Mouse (Mus musculus) testis, adult 2 months (tissue): Measurements from ENCODE around the gene Tuba1c. TPM values are rescaled to one million over a fixed set of nuclear protein-coding genes. Genes with fewer than 3 reads are reported as not detected.
A peak's percentile ranks its signal among the peaks of the same experiment; 100 is the strongest.

ENCODE experiments used
- H3K27ac ChIP-seq: fragments of 200-500 bp; 2 replicates; pipeline ENCODE4 v1.5.1; 2012; ENCODE audit warnings: low read depth, low read length; ENCODE audit not compliant: control insufficient read depth, insufficient read depth
- H3K27me3 ChIP-seq: fragments of 200-500 bp; 2 replicates; pipeline ENCODE4 v1.6.1; 2012; ENCODE audit warnings: mild to moderate bottlenecking, low read length, moderate library complexity; ENCODE audit not compliant: control insufficient read depth, insufficient read depth
- H3K36me3 ChIP-seq: fragments of 200-500 bp; 2 replicates; pipeline ENCODE4 v1.6.1; 2012; ENCODE audit warnings: mild to moderate bottlenecking, low read length; ENCODE audit not compliant: control insufficient read depth, insufficient read depth
- H3K4me1 ChIP-seq: fragments of 200-500 bp; 2 replicates; pipeline ENCODE4 v1.6.1; 2012; ENCODE audit warnings: low read length; ENCODE audit not compliant: control insufficient read depth, insufficient read depth
- H3K4me3 ChIP-seq: fragments of 200-500 bp; 2 replicates; pipeline ENCODE4 v1.5.1; 2012; ENCODE audit warnings: low read depth, mild to moderate bottlenecking, low read length, moderate library complexity, mixed read lengths; ENCODE audit not compliant: control insufficient read depth
- CTCF ChIP-seq: fragments of 200-500 bp; IDR thresholded peaks from 2 replicates; pipeline ENCODE4 v1.5.1; 2012; ENCODE audit warnings: low read depth, mild to moderate bottlenecking, inconsistent platforms, low read length, moderate library complexity; ENCODE audit not compliant: control insufficient read depth, insufficient read depth, insufficient replicate concordance
- POLR2A ChIP-seq: fragments of 200-500 bp; IDR thresholded peaks from 2 replicates; pipeline ENCODE4 v1.6.1; 2012; ENCODE audit warnings: low read depth, mild to moderate bottlenecking, inconsistent platforms, low read length, moderate library complexity; ENCODE audit not compliant: control insufficient read depth
- polyA plus RNA-seq: library from polyadenylated mRNA; depleted of rRNA; stranded (reverse); fragments of >200 nt; gene quantifications from 2 replicates; pipeline ENCODE4 v1.2.3, GENCODE M21; 2012

Tuba1c gene
- polyA plus RNA-seq, 1 experiment, result 227 TPM

DNA sequence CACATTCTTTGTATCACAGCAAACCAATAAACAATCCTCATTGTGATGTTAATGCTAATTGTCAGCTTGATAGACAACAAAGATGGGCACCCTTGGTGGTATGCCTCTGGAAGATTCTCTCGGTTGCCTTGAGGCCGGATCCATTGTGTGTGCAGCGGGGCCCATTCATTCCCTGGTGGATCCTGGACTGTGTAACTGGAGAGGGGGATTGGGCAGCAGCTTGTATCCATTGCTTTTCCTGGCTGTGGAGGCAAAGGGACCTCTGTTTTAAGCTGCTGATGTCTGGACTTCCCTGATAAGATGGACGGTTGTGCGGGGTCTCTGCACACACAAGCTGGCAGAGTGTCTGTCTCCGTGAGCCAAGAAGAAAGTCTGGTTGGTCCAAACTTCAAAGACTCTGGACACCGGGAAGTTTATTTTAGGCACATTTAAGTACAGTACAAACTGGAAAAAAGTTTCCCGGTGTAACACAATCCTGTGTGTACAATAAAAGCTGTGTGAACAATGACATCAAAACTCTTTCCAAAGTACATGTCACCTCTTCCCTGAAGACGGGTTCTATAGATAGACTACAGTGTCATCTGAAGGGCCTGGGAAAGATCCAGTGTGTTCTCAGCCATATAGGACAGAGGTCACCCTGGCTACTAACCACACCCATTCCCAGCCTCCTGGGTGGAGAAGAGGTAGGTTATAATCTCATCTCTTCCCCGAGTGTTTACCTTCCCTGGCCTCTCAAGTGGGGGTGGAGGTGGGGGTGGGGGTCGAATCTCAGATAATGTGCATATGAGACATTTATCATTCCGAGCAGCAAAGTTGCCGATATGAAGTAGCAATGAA lies 31.5 kb upstream of the Tuba1c start:
- Histone ChIP-seq H3K36me3 (no peaks in the 10 kb centered on the region), H3K27me3 (no peaks in the 10 kb centered on the region; the same call in 1 of the 2 replicates), H3K4me1 (peaks cover 17% of the 10 kb centered on the region), H3K4me3 (no peak overlapping the region), H3K27ac (peak overlapping the region; percentile 27; the same call in 1 of the 2 replicates)
- TF ChIP-seq CTCF, result no peak
- TF ChIP-seq POLR2A, result no peak

- Histone ChIP-seq H3K4me1 (peaks cover 13% of the 10 kb centered on the region), H3K27me3 (no peaks in the 10 kb centered on the region; the same call in 1 of the 2 replicates), H3K4me3 (no peak overlapping the region), H3K27ac (no peak overlapping the region), H3K36me3 (no peaks in the 10 kb centered on the region)
- TF ChIP-seq POLR2A (no peak), CTCF (no peak)
These were observed 30.9 kb upstream of the Tuba1c start for GRCm38 (mm10) chr15:98998775-98999157.

DNA sequence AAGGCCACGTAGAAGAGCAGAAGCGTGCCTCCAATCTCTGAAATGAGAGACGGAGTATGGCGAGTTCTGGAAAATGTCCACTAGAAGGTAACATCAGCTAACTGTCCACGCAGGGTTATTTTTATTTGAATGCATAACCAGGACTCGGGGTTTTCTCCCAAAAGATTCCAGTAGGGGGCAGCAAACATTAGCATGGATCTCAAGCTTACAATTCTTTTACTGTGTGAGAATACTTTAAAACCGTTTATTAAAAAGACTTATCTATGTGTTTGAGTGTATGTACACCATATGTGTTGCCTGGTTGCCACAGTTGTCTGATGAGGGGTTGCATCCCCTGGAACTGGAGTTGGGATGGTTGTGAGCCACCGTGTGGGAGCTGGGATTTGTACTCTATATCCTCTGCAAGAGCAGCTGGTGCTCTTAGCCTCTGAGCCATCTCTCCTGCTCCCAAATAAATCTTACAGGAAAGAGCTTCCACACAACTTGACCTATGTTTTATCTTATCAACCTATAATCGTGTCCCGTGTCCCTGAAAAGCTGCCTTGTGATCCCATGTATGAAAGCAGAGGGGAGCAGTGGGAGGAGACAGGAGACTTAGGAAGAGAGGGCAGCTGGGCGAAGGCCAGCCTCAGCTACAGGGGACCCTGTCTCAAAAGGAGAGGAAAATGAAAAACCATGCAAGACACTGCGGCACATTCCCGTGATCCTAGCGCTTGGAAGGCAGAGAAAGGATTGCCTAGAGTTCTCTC lies 29.0 kb upstream of the Tuba1c start:
- H3K4me3 ChIP-seq, result no peak overlapping the region
- no peaks in the 10 kb centered on the region for H3K36me3 ChIP-seq
- H3K27ac ChIP-seq, result peak overlapping the region; percentile 74
- TF ChIP-seq CTCF (no peak), POLR2A (no peak)
- peaks cover 19% of the 10 kb centered on the region for H3K4me1 ChIP-seq
- H3K27me3 ChIP-seq, result no peaks in the 10 kb centered on the region; the same call in 1 of the 2 replicates

DNA sequence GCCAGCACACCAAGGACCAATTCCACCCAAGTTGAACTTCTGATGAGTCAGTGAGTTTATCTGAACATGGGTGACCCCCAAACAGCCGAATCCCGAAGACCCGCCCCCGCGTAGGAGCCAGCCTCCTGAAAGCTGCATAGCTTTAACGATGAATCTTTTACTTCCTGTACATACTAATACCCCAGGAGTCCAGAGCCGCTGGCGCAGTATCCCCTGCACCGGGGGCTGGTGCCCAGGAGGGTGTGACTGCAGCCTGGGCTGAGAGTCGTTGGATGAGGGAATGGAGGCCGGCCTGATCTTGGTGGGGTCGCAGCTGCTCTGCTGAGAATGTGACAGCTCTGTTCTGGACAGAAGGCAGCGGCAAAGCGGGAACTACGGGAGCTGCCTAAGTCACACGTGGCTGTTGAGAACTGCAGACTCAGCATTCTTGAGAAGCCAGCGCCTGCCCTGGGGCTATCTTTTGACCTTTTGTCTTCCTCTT lies 28.2 kb upstream of the Tuba1c start:
- peak overlapping the region; percentile 29; the same call in 1 of the 2 replicates for H3K4me3 ChIP-seq
- no peaks in the 10 kb centered on the region; the same call in 1 of the 2 replicates for H3K27me3 ChIP-seq
- no peaks in the 10 kb centered on the region for H3K36me3 ChIP-seq
- peaks cover 19% of the 10 kb centered on the region for H3K4me1 ChIP-seq
- 0 out of 2 replicates have a peak overlapping the region, but pooled peaks have one; percentile 7 for H3K27ac ChIP-seq
- no peak for TF ChIP-seq CTCF
- TF ChIP-seq POLR2A, result no peak

DNA sequence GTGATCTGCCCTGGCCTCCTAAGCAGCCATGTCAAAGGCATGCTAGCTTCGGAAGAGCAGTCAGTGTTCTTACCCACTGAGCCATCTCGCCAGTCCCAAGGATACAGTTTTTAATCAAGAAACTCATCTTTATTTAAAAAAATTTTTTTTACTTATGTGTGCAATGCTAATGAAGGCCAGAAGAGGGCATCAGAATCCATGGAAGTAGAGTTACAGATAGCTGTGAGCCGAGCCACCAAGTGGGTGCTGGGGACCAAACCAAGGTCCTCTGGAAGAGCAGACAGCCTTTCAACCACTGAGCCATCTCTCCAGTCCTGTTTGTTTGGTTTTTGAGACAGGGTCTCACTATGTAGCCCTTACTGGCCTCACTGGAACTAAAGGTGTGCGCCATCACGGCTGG lies 26.1 kb upstream of the Tuba1c start:
- no peak overlapping the region for H3K27ac ChIP-seq
- TF ChIP-seq POLR2A, result no peak
- no peak for TF ChIP-seq CTCF
- no peak overlapping the region for H3K4me3 ChIP-seq
- H3K27me3 ChIP-seq, result no peaks in the 10 kb centered on the region; the same call in 1 of the 2 replicates
- H3K4me1 ChIP-seq, result peaks cover 19% of the 10 kb centered on the region
- H3K36me3 ChIP-seq, result no peaks in the 10 kb centered on the region

DNA sequence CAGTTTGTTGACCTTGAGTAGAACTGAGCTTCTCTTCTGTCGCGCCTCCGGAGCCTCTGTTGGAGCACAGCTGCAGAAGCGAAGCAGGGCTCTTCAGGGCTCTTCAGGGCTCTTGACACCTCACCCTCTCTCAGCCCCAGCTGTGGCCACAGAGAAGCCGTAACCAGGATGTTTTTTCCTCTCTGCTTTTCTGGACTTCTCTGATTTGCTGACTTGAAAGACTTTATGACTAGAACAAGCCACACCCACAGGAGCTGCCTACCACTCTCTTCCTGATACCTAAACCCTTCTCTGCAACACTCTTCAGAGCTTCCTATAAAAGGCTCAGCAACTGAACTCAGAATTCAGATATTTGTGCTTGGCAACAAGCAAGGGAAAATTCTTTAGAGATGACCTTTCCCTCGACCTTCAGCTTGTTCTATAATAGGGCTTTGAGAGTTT lies 20.9 kb upstream of the Tuba1c start:
- H3K27ac ChIP-seq, result no peak overlapping the region
- no peak overlapping the region for H3K4me3 ChIP-seq
- peaks cover 6% of the 10 kb centered on the region for H3K4me1 ChIP-seq
- H3K27me3 ChIP-seq, result no peaks in the 10 kb centered on the region
- H3K36me3 ChIP-seq, result no peaks in the 10 kb centered on the region
- no peak for TF ChIP-seq POLR2A
- TF ChIP-seq CTCF, result no peak

GRCm38 (mm10) chr15:99010896-99011295 lies 18.8 kb upstream of the Tuba1c start:
- Histone ChIP-seq H3K27me3 (no peaks in the 10 kb centered on the region), H3K4me1 (no peaks in the 10 kb centered on the region), H3K4me3 (no peak overlapping the region), H3K27ac (no peak overlapping the region), H3K36me3 (no peaks in the 10 kb centered on the region)
- no peak for TF ChIP-seq CTCF
- TF ChIP-seq POLR2A, result no peak
